Mouse (Mus musculus) limb, embryonic 15.5 days (tissue): Measurements from ENCODE around the gene Ppef1. TPM values are rescaled to one million over a fixed set of nuclear protein-coding genes. Genes with fewer than 3 reads are reported as not detected.
A peak's percentile ranks its signal among the peaks of the same experiment; 100 is the strongest.
"Not testable (repeated sequence)": the region's sequence is repeated elsewhere in the genome, so short reads cannot be mapped to it uniquely, and the experiment has no call there.

Experiments used
- ATAC-seq: fragments of 200-750 bp; cut with Nextera tagmentation; 2 replicates; pipeline ENCODE4 v1.8.0; 2017; ENCODE audit warnings: low read depth, moderate TSS enrichment; ENCODE audit not compliant: insufficient number of reproducible peaks, low FRiP score, low TSS enrichment
- H3K27ac ChIP-seq: fragments of 300-500 bp; sonication (generic); 2 replicates; pipeline ENCODE4 v1.5.1; 2015; ENCODE audit warnings: moderate library complexity, mild to moderate bottlenecking, inconsistent platforms
- H3K27me3 ChIP-seq: fragments of 300-500 bp; sonication (generic); 2 replicates; pipeline ENCODE4 v1.6.1; 2015; ENCODE audit warnings: inconsistent platforms
- H3K36me3 ChIP-seq: fragments of 300-500 bp; sonication (generic); 2 replicates; pipeline ENCODE4 v1.6.1; 2015; ENCODE audit warnings: inconsistent platforms
- H3K4me1 ChIP-seq: fragments of 300-500 bp; sonication (generic); 2 replicates; pipeline ENCODE4 v1.6.1; 2015; ENCODE audit warnings: inconsistent platforms
- H3K4me2 ChIP-seq: fragments of 300-500 bp; sonication (generic); 2 replicates; pipeline ENCODE4 v1.6.1; 2015; ENCODE audit warnings: mild to moderate bottlenecking, inconsistent platforms
- H3K4me3 ChIP-seq: fragments of 300-500 bp; sonication (generic); 2 replicates; pipeline ENCODE4 v1.5.1; 2015; ENCODE audit warnings: mild to moderate bottlenecking, inconsistent platforms
- H3K9ac ChIP-seq: fragments of 300-500 bp; sonication (generic); 2 replicates; pipeline ENCODE4 v1.6.1; 2015; ENCODE audit warnings: inconsistent platforms
- H3K9me3 ChIP-seq: fragments of 300-500 bp; sonication (generic); 2 replicates; pipeline ENCODE4 v1.6.1; 2016; ENCODE audit warnings: inconsistent platforms
- WGBS: fragments of 180-500 bp; shearing (Covaris S2); methylation state at CpG from one replicate; pipeline ENCODE4 v1.1.7; 2015; 5-methylcytosine and 5-hydroxymethylcytosine counted together
- polyA plus RNA-seq: library from polyadenylated mRNA; unstranded; fragments of >200 nt; fragmentation: Nextera tagmentation; extraction: Ambion mirVana; gene quantifications from 2 replicates; pipeline ENCODE4 v1.2.1, GENCODE M21; 2015

Gene Ppef1
- polyA plus RNA-seq: 0.26 and 0.47 TPM in 2 replicates

DNA sequence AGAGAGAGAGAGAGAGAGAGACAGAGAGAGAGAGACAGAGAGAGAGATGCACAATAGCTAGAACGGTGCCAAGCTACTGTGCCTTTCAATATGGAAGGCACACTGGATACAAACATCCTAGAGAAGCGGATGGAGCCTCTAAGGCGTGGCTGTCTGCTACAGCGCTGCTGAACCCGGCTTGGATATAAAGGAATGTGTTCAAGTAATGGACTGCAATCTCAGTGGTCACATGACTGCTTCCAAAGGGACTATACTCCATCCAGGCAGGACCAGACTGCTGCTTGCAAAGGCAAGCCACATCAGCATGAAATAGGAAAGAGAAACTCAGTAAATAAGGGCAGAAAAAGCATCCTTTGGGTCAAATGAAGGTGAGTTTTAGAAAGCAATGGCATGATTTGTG is at the start of gene Ppef1:
Ppef1 (minus strand) TSS at position 116 of the 400 bp plus-strand sequence.
- Histone ChIP-seq H3K36me3 (no peaks in the 10 kb centered on the region), H3K4me1 (no peaks in the 10 kb centered on the region), H3K9me3 (no peaks in the 10 kb centered on the region), H3K4me2 (no peak within 1 kb of the TSS), H3K27me3 (peaks cover 5% of the 10 kb centered on the region; the same call in 1 of the 2 replicates), H3K9ac (no peak within 1 kb of the TSS), H3K4me3 (no peak within 1 kb of the TSS), H3K27ac (no peak within 1 kb of the TSS)
- ATAC-seq: no peak
- WGBS: 72% methylated on average over 5 of the region's 5 CpGs

DNA sequence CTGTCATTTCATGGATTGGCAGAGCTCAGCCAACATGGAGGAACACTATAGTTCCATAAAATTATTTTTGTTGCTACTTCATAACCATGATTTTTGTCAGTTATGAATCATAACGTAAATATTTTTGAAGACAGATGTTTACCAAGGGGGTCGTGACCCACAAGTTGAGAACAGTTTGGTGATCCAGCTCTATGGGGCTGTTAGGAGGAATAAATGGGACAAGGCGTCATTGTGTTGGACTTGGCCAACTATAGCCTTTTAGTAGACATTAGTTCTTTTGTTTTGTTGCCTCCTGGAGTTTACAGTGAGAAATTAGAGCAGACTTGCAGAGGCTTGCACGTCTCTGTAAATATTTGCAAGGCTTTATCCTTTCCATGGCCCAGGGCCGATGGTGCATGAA is 46.7 kb upstream of the Ppef1 start:
- Histone ChIP-seq H3K9ac (no peak overlapping the region), H3K4me2 (no peak overlapping the region), H3K27ac (no peak overlapping the region), H3K4me3 (no peak overlapping the region), H3K27me3 (no peaks in the 10 kb centered on the region), H3K9me3 (no peaks in the 10 kb centered on the region), H3K4me1 (no peaks in the 10 kb centered on the region), H3K36me3 (no peaks in the 10 kb centered on the region)
- no peak for ATAC-seq
- WGBS: 68% methylated on average over 5 of the region's 5 CpGs

DNA sequence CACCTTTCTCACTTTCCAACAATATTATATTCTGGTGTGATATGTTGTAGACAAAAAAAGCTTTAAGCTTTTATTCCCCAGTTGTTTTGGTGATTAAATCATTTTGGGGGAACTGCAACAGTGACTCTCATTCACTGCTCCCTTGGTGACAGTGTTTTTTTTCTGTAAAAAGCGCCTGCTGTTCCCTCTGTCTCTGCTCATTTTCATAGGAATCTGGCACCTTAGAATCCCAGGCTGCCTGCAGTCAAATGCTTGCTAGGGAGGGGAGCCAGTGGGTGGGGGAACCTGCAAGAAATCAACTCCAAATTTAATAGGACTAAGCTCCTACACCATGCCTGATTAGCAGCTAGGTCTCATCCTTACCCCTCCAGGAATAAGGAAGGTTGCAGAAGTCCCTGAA is 37.5 kb upstream of the Ppef1 start:
- 20% methylated on average over 1 of the region's 1 CpGs for WGBS
- H3K9ac ChIP-seq: no peak overlapping the region
- H3K4me2 ChIP-seq: no peak overlapping the region
- ATAC-seq: no peak
- peaks cover 23% of the 10 kb centered on the region for H3K27me3 ChIP-seq
- no peak overlapping the region for H3K4me3 ChIP-seq
- H3K36me3 ChIP-seq: no peaks in the 10 kb centered on the region
- no peaks in the 10 kb centered on the region for H3K4me1 ChIP-seq
- H3K27ac ChIP-seq: no peak overlapping the region
- H3K9me3 ChIP-seq: no peaks in the 10 kb centered on the region

DNA sequence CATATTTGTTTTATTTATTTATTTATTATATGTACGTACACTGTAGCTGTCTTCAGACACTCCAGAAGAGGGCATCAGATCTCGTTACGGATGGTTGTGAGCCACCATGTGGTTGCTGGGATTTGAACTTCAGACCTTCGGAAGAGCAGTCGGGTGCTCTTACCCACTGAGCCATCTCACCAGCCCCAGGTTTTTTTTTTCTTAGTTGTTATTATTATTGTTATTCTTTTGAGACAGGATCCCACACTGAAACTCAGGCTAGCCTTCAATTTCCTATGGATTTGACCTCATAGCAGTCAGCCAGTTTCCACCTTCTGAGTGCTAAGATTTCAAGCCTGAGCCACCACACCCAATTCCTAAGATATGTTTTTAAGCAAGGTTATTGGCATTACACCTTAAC is 34.1 kb upstream of the Ppef1 start:
- H3K4me3 ChIP-seq, H3K9ac ChIP-seq, ATAC-seq, H3K9me3 ChIP-seq, H3K4me1 ChIP-seq, H3K27ac ChIP-seq, H3K36me3 ChIP-seq, H3K4me2 ChIP-seq: not testable (repeated sequence)
- peaks cover 10% of the 10 kb centered on the region for H3K27me3 ChIP-seq
- 78% methylated on average over 5 of the region's 5 CpGs for WGBS

DNA sequence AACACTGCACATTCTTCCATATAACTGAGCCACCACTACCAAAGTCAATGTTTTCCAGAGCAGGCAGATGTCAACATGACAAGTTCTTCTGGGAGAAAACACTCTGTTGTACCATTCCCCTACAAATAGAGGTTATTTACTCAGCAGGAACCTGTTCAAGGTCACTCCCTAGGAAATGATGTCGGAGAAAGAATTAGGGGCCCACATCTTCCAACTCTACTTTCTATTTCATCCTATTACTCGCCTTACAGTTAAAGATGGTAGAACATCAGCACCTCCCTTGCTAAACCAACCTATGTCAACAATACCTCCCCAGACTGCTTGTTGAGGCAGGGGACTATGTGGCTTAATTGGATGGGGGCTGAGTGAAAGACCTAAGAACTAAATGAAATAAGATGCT is 32.1 kb upstream of the Ppef1 start, which contains the start of gene Rs1:
Rs1 (plus strand) TSS at position 301 of the 400 bp plus-strand sequence.
- ATAC-seq: no peak
- Histone ChIP-seq H3K4me3 (peak within 1 kb of the TSS; percentile 48), H3K9ac (no peak within 1 kb of the TSS)

DNA sequence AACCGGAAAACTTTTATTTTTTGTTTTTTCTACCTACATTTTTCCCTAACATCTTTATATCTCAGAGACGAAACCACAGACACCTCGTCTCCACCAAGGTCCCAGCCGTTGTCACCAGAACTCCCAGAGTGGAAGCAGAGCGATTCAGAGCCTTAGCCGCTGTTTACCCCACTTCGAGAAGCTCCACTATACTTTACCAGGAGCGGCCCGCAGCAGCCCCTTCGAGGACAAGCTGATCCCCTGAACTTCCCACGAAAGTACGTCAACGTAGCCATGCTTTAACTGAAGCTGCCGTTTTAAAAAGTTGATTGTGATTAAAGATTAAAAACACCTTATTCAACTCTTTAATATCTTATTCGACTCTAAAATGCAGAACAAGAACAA is 30.7 kb upstream of the Ppef1 start:
- H3K36me3 ChIP-seq: no peaks in the 10 kb centered on the region
- peak overlapping the region; percentile 61 for H3K27ac ChIP-seq
- no peaks in the 10 kb centered on the region for H3K4me1 ChIP-seq
- WGBS: 31% methylated on average over 15 of the region's 15 CpGs
- peaks cover 6% of the 10 kb centered on the region for H3K27me3 ChIP-seq
- ATAC-seq: peak; percentile 71; the same call in 1 of the 2 replicates
- no peak overlapping the region for H3K9ac ChIP-seq
- H3K4me3 ChIP-seq: peak overlapping the region; percentile 48
- H3K9me3 ChIP-seq: no peaks in the 10 kb centered on the region
- no peak overlapping the region for H3K4me2 ChIP-seq

More for the DNA sequence above, 32.1 kb upstream of the Ppef1 start, which contains the start of gene Rs1:
- Histone ChIP-seq H3K4me1 (no peaks in the 10 kb centered on the region), H3K4me2 (peak within 1 kb of the TSS; percentile 24; the same call in 1 of the 2 replicates), H3K27me3 (peaks cover 10% of the 10 kb centered on the region), H3K27ac (no peak within 1 kb of the TSS), H3K36me3 (no peaks in the 10 kb centered on the region), H3K9me3 (no peaks in the 10 kb centered on the region)
- WGBS: 88% methylated on average over 2 of the region's 2 CpGs

DNA sequence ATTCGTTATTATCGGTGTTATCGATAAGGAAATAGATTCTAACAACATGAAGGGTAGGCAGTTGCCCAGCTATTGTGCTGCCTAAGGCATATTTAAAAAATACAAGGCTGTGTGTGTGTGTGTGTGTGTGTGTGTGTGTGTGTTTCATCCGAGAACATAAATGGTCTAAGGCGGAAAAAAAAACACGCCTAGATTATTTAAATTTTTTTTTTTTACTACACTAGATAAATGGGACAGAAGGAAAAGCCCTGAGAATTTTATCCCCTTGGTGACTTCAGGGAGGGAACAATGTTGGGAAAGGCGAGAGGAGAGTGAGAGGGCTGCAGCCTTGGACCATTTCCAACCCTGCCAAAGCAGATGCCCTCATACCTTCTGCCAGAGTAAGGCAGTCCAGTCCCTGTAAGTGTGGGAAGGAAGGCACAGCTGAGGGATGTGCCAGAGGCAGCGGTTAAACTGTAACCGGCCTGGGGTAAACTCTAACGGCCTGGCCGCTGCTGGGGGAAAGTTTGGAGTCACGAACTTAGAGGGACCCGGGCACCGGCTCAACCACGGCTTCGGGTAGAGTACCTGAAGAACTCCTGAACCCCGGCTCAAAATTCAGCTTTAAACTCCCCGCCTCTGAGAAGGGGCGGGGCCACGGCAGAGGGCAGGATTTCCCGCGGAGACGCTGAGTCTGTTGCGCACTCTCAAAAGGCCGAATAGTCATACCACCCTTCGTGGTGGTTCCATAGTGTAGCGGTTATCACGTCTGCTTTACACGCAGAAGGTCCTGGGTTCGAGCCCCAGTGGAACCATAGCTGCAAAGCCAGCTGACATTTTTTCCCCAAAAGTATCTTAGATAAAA is 30.0 kb upstream of the Ppef1 start:
- Histone ChIP-seq H3K4me2 (peak overlapping the region; percentile 45), H3K27ac (peak overlapping the region; percentile 61; the same call in 1 of the 2 replicates)

DNA sequence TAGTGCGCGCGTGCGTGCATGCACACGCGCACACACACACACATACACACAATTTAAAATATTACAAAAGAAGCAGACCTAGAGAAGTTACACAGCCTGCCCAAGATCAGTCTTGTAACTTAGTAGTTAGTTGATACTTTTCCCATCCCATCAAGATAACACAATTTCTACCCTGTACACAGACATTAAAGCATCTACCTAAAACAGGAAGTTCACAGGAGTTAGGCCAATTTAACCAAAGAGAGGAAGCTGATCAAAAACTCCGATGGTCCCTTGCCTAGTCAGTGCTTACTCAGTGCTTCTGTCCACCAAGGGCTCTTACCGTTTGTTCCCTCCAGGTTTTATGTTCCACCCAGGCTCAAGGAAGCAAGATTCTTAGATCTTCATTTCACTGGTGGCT is 15.2 kb upstream of the Ppef1 start:
- no peak overlapping the region for H3K4me2 ChIP-seq
- no peaks in the 10 kb centered on the region for H3K4me1 ChIP-seq
- no peak overlapping the region for H3K27ac ChIP-seq
- no peak overlapping the region for H3K9ac ChIP-seq
- H3K9me3 ChIP-seq: no peaks in the 10 kb centered on the region
- no peak for ATAC-seq
- 0 out of 2 replicates have a peak, but pooled peaks cover 6% of the 10 kb centered on the region for H3K27me3 ChIP-seq
- 90% methylated on average over 8 of the region's 8 CpGs for WGBS
- H3K36me3 ChIP-seq: no peaks in the 10 kb centered on the region
- no peak overlapping the region for H3K4me3 ChIP-seq

More for the DNA sequence above, 30.0 kb upstream of the Ppef1 start:
- no peaks in the 10 kb centered on the region for H3K4me1 ChIP-seq
- peaks cover 3% of the 10 kb centered on the region; the same call in 1 of the 2 replicates for H3K27me3 ChIP-seq
- peak; percentile 89 for ATAC-seq
- peak overlapping the region; percentile 48 for H3K4me3 ChIP-seq
- 31% methylated on average over 30 of the region's 30 CpGs for WGBS
- H3K9me3 ChIP-seq: no peaks in the 10 kb centered on the region
- no peaks in the 10 kb centered on the region for H3K36me3 ChIP-seq
- H3K9ac ChIP-seq: no peak overlapping the region

DNA sequence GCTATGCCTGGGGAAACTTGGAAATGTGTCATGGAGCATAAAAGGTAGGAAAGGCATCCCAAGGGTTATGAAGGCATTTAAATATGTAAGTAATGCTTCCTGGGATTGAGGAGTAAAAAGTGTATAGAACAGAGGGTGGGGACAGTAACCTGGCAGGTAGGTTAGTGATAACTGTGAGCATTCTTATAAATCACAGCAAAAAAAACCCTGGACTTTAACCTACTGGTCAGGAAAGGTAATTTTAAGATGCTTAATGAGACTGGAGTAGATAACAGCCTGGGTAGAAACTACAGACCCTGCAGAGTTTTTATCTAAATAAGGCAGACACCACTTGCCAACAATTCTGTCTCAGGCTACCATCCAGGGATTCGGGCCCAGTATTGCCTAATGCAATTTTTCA is 13.1 kb upstream of the Ppef1 start:
- H3K27me3 ChIP-seq: no peaks in the 10 kb centered on the region
- no peak overlapping the region for H3K4me3 ChIP-seq
- H3K9me3 ChIP-seq: no peaks in the 10 kb centered on the region
- no peaks in the 10 kb centered on the region for H3K36me3 ChIP-seq
- H3K9ac ChIP-seq: no peak overlapping the region
- no peak overlapping the region for H3K4me2 ChIP-seq
- WGBS: 64% methylated on average over 1 of the region's 1 CpGs
- no peaks in the 10 kb centered on the region for H3K4me1 ChIP-seq
- no peak overlapping the region for H3K27ac ChIP-seq
- no peak for ATAC-seq

DNA sequence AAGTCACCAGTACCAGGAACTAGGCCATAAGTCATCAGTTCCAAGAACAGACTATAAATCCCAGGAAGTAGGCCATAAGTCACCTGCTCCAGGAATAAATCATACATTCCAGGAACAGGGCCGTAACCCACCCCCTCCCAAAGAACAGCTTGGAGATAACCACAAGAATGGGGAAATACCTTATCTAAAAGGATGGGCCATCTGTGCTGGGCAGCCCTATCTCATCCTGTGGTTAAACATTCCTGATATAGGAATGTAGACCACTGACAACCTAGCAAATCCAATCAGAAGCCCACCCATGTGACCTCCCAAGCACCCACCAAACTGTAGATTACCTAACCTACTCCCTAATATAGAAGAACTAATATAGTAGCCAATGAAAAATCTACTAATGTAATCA is 9.8 kb upstream of the Ppef1 start:
- ATAC-seq: no peak
- Histone ChIP-seq H3K27ac (no peak overlapping the region), H3K4me1 (no peaks in the 10 kb centered on the region), H3K27me3 (no peaks in the 10 kb centered on the region), H3K4me2 (no peak overlapping the region), H3K9me3 (no peaks in the 10 kb centered on the region), H3K9ac (no peak overlapping the region), H3K4me3 (no peak overlapping the region), H3K36me3 (no peaks in the 10 kb centered on the region)
- 94% methylated on average over 1 of the region's 1 CpGs for WGBS

DNA sequence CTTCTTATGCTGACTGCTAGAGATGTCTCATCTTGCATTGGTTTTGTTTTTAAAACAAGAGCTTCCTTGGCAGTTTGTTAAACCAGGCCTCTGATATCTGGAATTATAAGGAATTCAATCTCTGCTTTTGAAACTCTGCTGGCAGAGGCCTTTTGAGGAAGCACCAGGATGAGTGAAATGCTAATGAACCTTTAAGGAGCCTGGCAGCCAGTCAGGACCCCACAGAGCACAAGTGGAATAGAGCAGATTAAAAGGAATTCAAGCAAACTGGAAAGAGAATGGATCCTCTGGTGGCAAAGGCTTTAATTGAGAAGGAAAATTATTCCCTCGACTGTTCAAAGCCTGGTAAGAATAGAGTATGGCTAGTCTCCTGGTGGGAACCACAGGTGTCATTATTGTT is 36.4 kb downstream of the Ppef1 start:
- H3K9me3 ChIP-seq: no peaks in the 10 kb centered on the region
- H3K27me3 ChIP-seq: peaks cover 10% of the 10 kb centered on the region
- WGBS: 42% methylated on average over 1 of the region's 1 CpGs
- H3K4me3 ChIP-seq: no peak overlapping the region
- ATAC-seq: no peak
- no peak overlapping the region for H3K9ac ChIP-seq
- H3K4me1 ChIP-seq: no peaks in the 10 kb centered on the region
- no peak overlapping the region for H3K27ac ChIP-seq
- no peak overlapping the region for H3K4me2 ChIP-seq
- no peaks in the 10 kb centered on the region for H3K36me3 ChIP-seq

DNA sequence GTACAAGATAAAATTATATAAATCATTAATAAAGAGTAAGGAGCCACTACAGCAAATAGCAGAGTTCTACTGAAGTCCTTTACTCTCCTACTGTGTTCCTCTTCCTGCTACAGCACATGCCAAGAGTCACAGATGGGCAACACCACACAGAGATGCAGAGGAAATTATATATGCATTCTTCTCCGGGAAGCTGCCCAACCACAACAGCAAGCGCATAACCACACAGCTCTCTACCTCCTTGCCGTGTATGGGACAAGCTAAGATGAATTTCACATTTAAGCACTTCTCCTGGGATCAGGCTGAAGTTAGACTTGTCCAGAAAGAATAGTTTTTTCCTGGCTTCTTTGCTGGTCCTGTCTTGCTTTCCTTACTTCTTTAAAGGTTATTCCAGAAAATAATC is 44.0 kb downstream of the Ppef1 start:
- no peak overlapping the region for H3K9ac ChIP-seq
- H3K4me2 ChIP-seq: no peak overlapping the region
- WGBS: 64% methylated on average over 3 of the region's 3 CpGs
- H3K4me3 ChIP-seq: no peak overlapping the region
- no peaks in the 10 kb centered on the region for H3K9me3 ChIP-seq
- no peak overlapping the region for H3K27ac ChIP-seq
- H3K4me1 ChIP-seq: no peaks in the 10 kb centered on the region
- no peaks in the 10 kb centered on the region for H3K36me3 ChIP-seq
- no peak for ATAC-seq
- 0 out of 2 replicates have a peak, but pooled peaks cover 4% of the 10 kb centered on the region for H3K27me3 ChIP-seq
